Mouse (Mus musculus) heart, postnatal 0 days (tissue): ENCODE results near the gene Cpeb1. TPM values are rescaled to one million over a fixed set of nuclear protein-coding genes. Genes with fewer than 3 reads are reported as not detected.

Source experiments
- ATAC-seq: fragments of 200-750 bp; cut with Nextera tagmentation; 2 replicates; pipeline ENCODE4 v1.8.0; 2017; ENCODE audit warnings: low read depth, moderate number of reproducible peaks, moderate library complexity; ENCODE audit not compliant: insufficient read depth
- DNase-seq: peaks from one replicate; pipeline ENCODE4 v3.0.0-alpha.2; 2016; ENCODE audit warnings: low spot score
- H3K27ac ChIP-seq: fragments of 300-500 bp; sonication (generic); 2 replicates; pipeline ENCODE4 v1.5.1; 2014; ENCODE audit warnings: low read depth, mild to moderate bottlenecking
- H3K27me3 ChIP-seq: fragments of 300-500 bp; sonication (generic); 2 replicates; pipeline ENCODE4 v1.6.1; 2014; ENCODE audit warnings: low read length, mixed read lengths; ENCODE audit not compliant: control insufficient read depth, insufficient read depth
- H3K36me3 ChIP-seq: fragments of 300-500 bp; sonication (generic); replicated peaks from 2 replicates; pipeline ENCODE4 v1.6.1; 2014; ENCODE audit warnings: low read length, mixed read lengths; ENCODE audit not compliant: control insufficient read depth, insufficient read depth
- H3K4me1 ChIP-seq: fragments of 300-500 bp; sonication (generic); 2 replicates; pipeline ENCODE4 v1.6.1; 2014; ENCODE audit warnings: antibody characterized with exemption; ENCODE audit not compliant: control insufficient read depth, insufficient read depth
- H3K4me2 ChIP-seq: fragments of 300-500 bp; sonication (generic); 2 replicates; pipeline ENCODE4 v1.6.1; 2014; ENCODE audit warnings: low read depth, mild to moderate bottlenecking, low read length, moderate library complexity
- H3K4me3 ChIP-seq: fragments of 300-500 bp; sonication (generic); 2 replicates; pipeline ENCODE4 v1.5.1; 2014; ENCODE audit warnings: low read depth, low read length
- H3K9ac ChIP-seq: fragments of 300-500 bp; sonication (generic); replicated peaks from 2 replicates; pipeline ENCODE4 v1.6.1; 2014; ENCODE audit warnings: low read depth, low read length, mixed read lengths
- H3K9me3 ChIP-seq: fragments of 300-500 bp; sonication (generic); replicated peaks from 2 replicates; pipeline ENCODE4 v1.6.1; 2016; ENCODE audit warnings: low read length; ENCODE audit not compliant: control insufficient read depth
- CTCF ChIP-seq: IDR thresholded peaks from 2 replicates; pipeline ENCODE4 v1.5.1; 2016; ENCODE audit warnings: antibody characterized with exemption, control low read depth, low read depth
- EP300 ChIP-seq: IDR thresholded peaks from 2 replicates; pipeline ENCODE4 v1.6.1; 2016; ENCODE audit warnings: antibody characterized with exemption, low read depth
- WGBS: fragments of 180-500 bp; shearing (Covaris S2); extraction: QIAGEN DNeasy Blood & Tissue Kit; methylation state at CpG from one replicate; pipeline ENCODE4 v1.1.7; 2014; 5-methylcytosine and 5-hydroxymethylcytosine counted together
- polyA plus RNA-seq: library from polyadenylated mRNA; unstranded; fragments of >200 nt; fragmentation: Nextera tagmentation; extraction: Ambion mirVana; gene quantifications from 2 replicates; pipeline ENCODE4 v1.2.1, GENCODE M21; 2015
- total RNA-seq: library from RNA; depleted of rRNA; stranded (reverse); fragments of >200 nt; gene quantifications from 2 replicates; pipeline ENCODE4 v1.2.3, GENCODE M21; 2014; ENCODE audit warnings: low replicate concordance

Gene Cpeb1
- total and polyA plus RNA-seq, 2 experiments from 2014 or later, result 1.3 to 2.2 TPM

- WGBS, result 46% methylated on average over 9 of the region's 9 CpGs
- H3K9me3 ChIP-seq, result no peaks in the 10 kb centered on the region
- DNase-seq, result no peak
- TF ChIP-seq EP300 (no peak), CTCF (no peak)
- H3K9ac ChIP-seq, result no peak overlapping the region
- H3K4me3 ChIP-seq, result no peak overlapping the region
- H3K36me3 ChIP-seq, result no peaks in the 10 kb centered on the region
- H3K27me3 ChIP-seq, result no peaks in the 10 kb centered on the region
- H3K27ac ChIP-seq, result no peak overlapping the region
- ATAC-seq, result no peak
- no peak overlapping the region for H3K4me2 ChIP-seq
- no peaks in the 10 kb centered on the region for H3K4me1 ChIP-seq
Observed at GRCm38 (mm10) chr7:81464906-81465450, 9.7 kb upstream of the Cpeb1 start.

GRCm38 (mm10) chr7:81464116-81464515 lies 8.9 kb upstream of the Cpeb1 start:
- ATAC-seq (0 out of 2 replicates have a peak, but pooled peaks have one; percentile 24), DNase-seq (peak; percentile 31)
- Histone ChIP-seq H3K9me3 (no peaks in the 10 kb centered on the region), H3K4me2 (no peak overlapping the region), H3K36me3 (no peaks in the 10 kb centered on the region), H3K4me3 (no peak overlapping the region), H3K4me1 (no peaks in the 10 kb centered on the region), H3K27ac (no peak overlapping the region), H3K27me3 (0 out of 2 replicates have a peak, but pooled peaks cover 4% of the 10 kb centered on the region), H3K9ac (no peak overlapping the region)
- 0% methylated on average over 4 of the region's 4 CpGs for WGBS
- no peak for TF ChIP-seq CTCF
- TF ChIP-seq EP300, result no peak

GRCm38 (mm10) chr7:81462815-81463214 lies 7.5 kb upstream of the Cpeb1 start:
- ATAC-seq, result no peak
- Histone ChIP-seq H3K27me3 (peaks cover 14% of the 10 kb centered on the region; the same call in 1 of the 2 replicates), H3K4me1 (no peaks in the 10 kb centered on the region), H3K27ac (no peak overlapping the region), H3K4me3 (no peak overlapping the region), H3K4me2 (no peak overlapping the region), H3K36me3 (no peaks in the 10 kb centered on the region), H3K9me3 (no peaks in the 10 kb centered on the region), H3K9ac (no peak overlapping the region)
- TF ChIP-seq EP300, result no peak
- TF ChIP-seq CTCF, result no peak
- no peak for DNase-seq
- WGBS, result 57% methylated on average over 3 of the region's 3 CpGs

GRCm38 (mm10) chr7:81454331-81455039 lies 780 bp downstream of the Cpeb1 start:
- WGBS, result 1% methylated on average over 62 of the region's 87 CpGs
- Histone ChIP-seq H3K9me3 (no peaks in the 10 kb centered on the region), H3K27ac (no peak overlapping the region), H3K4me3 (peak overlapping the region; percentile 56), H3K4me2 (peak overlapping the region; percentile 87), H3K4me1 (peaks cover 8% of the 10 kb centered on the region; the same call in 1 of the 2 replicates), H3K36me3 (no peaks in the 10 kb centered on the region), H3K27me3 (peaks cover 77% of the 10 kb centered on the region), H3K9ac (peak overlapping the region; percentile 44)
- no peak for TF ChIP-seq EP300
- no peak for TF ChIP-seq CTCF
- DNase-seq, result no peak
- ATAC-seq, result peak; percentile 58

GRCm38 (mm10) chr7:81453443-81454274 lies 1.6 kb downstream of the Cpeb1 start:
- 3% methylated on average over 70 of the region's 84 CpGs for WGBS
- H3K27ac ChIP-seq, result no peak overlapping the region
- ATAC-seq (0 out of 2 replicates have a peak, but pooled peaks have one; percentile 12), DNase-seq (no peak)
- peak overlapping the region; percentile 87 for H3K4me2 ChIP-seq
- no peak overlapping the region for H3K9ac ChIP-seq
- peaks cover 8% of the 10 kb centered on the region; the same call in 1 of the 2 replicates for H3K4me1 ChIP-seq
- peak overlapping the region; percentile 56 for H3K4me3 ChIP-seq
- H3K9me3 ChIP-seq, result no peaks in the 10 kb centered on the region
- no peaks in the 10 kb centered on the region for H3K36me3 ChIP-seq
- peaks cover 75% of the 10 kb centered on the region for H3K27me3 ChIP-seq
- TF ChIP-seq CTCF, result no peak
- TF ChIP-seq EP300, result no peak
